Mouse (Mus musculus): ENCODE measurements around the gene Mcm3ap.

- TF ChIP-seq CTCF (IDR thresholded peaks at IDR 0.05; ENCODE audit: low read depth, low read length) (no peak), POLR2A (IDR thresholded peaks at IDR 0.05; ENCODE audit: extremely low read depth, insufficient read depth, low read length) (no peak)
Measured at GRCm38 (mm10) chr10:76488265-76488664, 19.5 kb downstream of the Mcm3ap start.
